Comparison of ENCODE assay signal across 8 mouse cellular contexts in genomic region chr6:56066632-56067282, GRCm38 (mm10). TPM values are rescaled to one million over a fixed set of nuclear protein-coding genes. Genes with fewer than 3 reads are reported as not detected.
DNase-seq lines count a peak whose midpoint lies in the region; ATAC-seq and TF ChIP-seq lines count a peak whose summit lies in the region.

No protein-coding gene starts in this region.

- H3K36me3 ChIP-seq in kidney, embryonic 16.5 days (ENCODE audit: insufficient read depth, low read length) = no peaks in the 10 kb centered on the region
- no peaks in the 10 kb centered on the region for H3K36me3 ChIP-seq in lung, embryonic 14.5 days (ENCODE audit: insufficient read depth)

- H3K9ac ChIP-seq in kidney, embryonic 16.5 days (replicated peaks; ENCODE audit: low read length) = no peak overlapping the region
- H3K9ac ChIP-seq in lung, embryonic 14.5 days = no peak overlapping the region

- WGBS in kidney, embryonic 16.5 days = 37% methylated on average over 5 of the region's 5 CpGs
- 32% methylated on average over 5 of the region's 5 CpGs for WGBS in lung, embryonic 14.5 days

- no peak overlapping the region for H3K27ac ChIP-seq in kidney, embryonic 16.5 days (ENCODE audit: low read length)
- no peak overlapping the region for H3K27ac ChIP-seq in lung, embryonic 14.5 days (ENCODE audit: low read depth)

- no peak overlapping the region for H3K4me2 ChIP-seq in kidney, embryonic 16.5 days (replicated peaks; ENCODE audit: low read depth, low read length)
- H3K4me2 ChIP-seq in lung, embryonic 14.5 days = no peak overlapping the region

- no peak overlapping the region for H3K4me3 ChIP-seq in kidney, embryonic 16.5 days (ENCODE audit: low read length)
- H3K4me3 ChIP-seq in lung, embryonic 14.5 days (ENCODE audit: low read depth, low read length) = no peak overlapping the region

- no peaks in the 10 kb centered on the region for H3K27me3 ChIP-seq in kidney, embryonic 16.5 days (ENCODE audit: insufficient read depth, low read length)
- H3K27me3 ChIP-seq in lung, embryonic 14.5 days (ENCODE audit: insufficient read depth, low read length) = no peaks in the 10 kb centered on the region

- ATAC-seq in kidney, embryonic 16.5 days (ENCODE audit: low FRiP score, low TSS enrichment) = peak; percentile 59
- ATAC-seq in lung, embryonic 14.5 days (ENCODE audit: insufficient read depth) = peak; percentile 66; the same call in 1 of the 2 replicates

- peak; percentile 21 to 69 for DNase-seq in adrenal gland, adult (ENCODE audit: inconsistent age in 2 of 2, low spot score in 1 of 2)
- DNase-seq in adrenal gland, postnatal 4 days (ENCODE audit: low spot score in 2 of 2) = no peak
- peak; percentile 42 for DNase-seq in ES-CJ7 (ENCODE audit: low read depth, low spot score)
- DNase-seq in cerebellum, adult 8-10 months = peak; percentile 60
- DNase-seq in frontal cortex, postnatal 36 days (ENCODE audit: low spot score in 2 of 2) = peak; percentile 25 to 47
- peak; percentile 75 for DNase-seq in lung, embryonic 14.5 days
- peak; percentile 20 for DNase-seq in right cerebral cortex, postnatal 4 days

- no peaks in the 10 kb centered on the region for H3K9me3 ChIP-seq in kidney, embryonic 16.5 days (ENCODE audit: low read length)
- H3K9me3 ChIP-seq in lung, embryonic 14.5 days (ENCODE audit: low read depth, low read length) = no peaks in the 10 kb centered on the region

- TF ChIP-seq CTCF in lung, embryonic 14.5 days (IDR thresholded peaks at IDR 0.05; ENCODE audit: low read depth) = peak; percentile 74

- H3K4me1 ChIP-seq in kidney, embryonic 16.5 days (ENCODE audit: insufficient read depth, low read length) = no peaks in the 10 kb centered on the region
- no peaks in the 10 kb centered on the region for H3K4me1 ChIP-seq in lung, embryonic 14.5 days (ENCODE audit: insufficient read depth)

RNA-seq across cellular contexts. Expression of gene Ppp1r17, which starts 49.5 kb away (rescaled TPM):
- 10 to 100 TPM in 1 of 2 experiments, 1 to 10 TPM in 1; 6.7 to 10.3 TPM for total RNA-seq in adrenal gland, postnatal 4 days (2021)
- polyA plus RNA-seq in kidney, embryonic 16.5 days (2015; fragmentation: Nextera tagmentation; extraction: Ambion mirVana) = 0.09 and 0.19 TPM in 2 replicates
- 0.58 TPM in 1 of 2 replicates, not detected in the other for polyA plus RNA-seq in lung, embryonic 14.5 days (2014; fragmentation: Nextera tagmentation; extraction: Ambion mirVana)

Comparison
In these comparisons a context has a peak if more than half of its experiments do, and no peak if none do; other contexts are left out.
1. DNase-seq: peak in adrenal gland, adult (2 of 2), ES-CJ7 (single experiment), cerebellum, adult 8-10 months (single experiment), frontal cortex, postnatal 36 days (2 of 2), lung, embryonic 14.5 days (single experiment) and right cerebral cortex, postnatal 4 days (single experiment); none in adrenal gland, postnatal 4 days (0 of 2).